7 mouse cellular contexts compared by ENCODE assay signal in genomic region chr2:85088716-85089646, GRCm38 (mm10). TPM values are rescaled to one million over a fixed set of nuclear protein-coding genes. Genes with fewer than 3 reads are reported as not detected.
DNase-seq lines count a peak whose midpoint lies in the region; ATAC-seq and TF ChIP-seq lines count a peak whose summit lies in the region.

No protein-coding gene starts in this region.

- ATAC-seq in heart, embryonic 12.5 days (ENCODE audit: insufficient number of reproducible peaks, low FRiP score): peak; percentile 79

- 0 out of 2 replicates have a peak overlapping the region, but pooled peaks have one; percentile 10 for H3K27ac ChIP-seq in heart, embryonic 12.5 days (ENCODE audit: poor library complexity, severe bottlenecking)

- H3K27me3 ChIP-seq in heart, embryonic 12.5 days (replicated peaks): no peaks in the 10 kb centered on the region

- TF ChIP-seq POLR2A in lung, adult 2 months (IDR thresholded peaks at IDR 0.05; ENCODE audit: borderline replicate concordance, extremely low read depth, low read depth, low read length): no peak

- no peak overlapping the region for H3K9ac ChIP-seq in heart, embryonic 12.5 days

- no peaks in the 10 kb centered on the region for H3K36me3 ChIP-seq in heart, embryonic 12.5 days

- H3K4me3 ChIP-seq in heart, embryonic 12.5 days: no peak overlapping the region
- no peak overlapping the region for H3K4me3 ChIP-seq in lung, adult 2 months (replicated peaks; ENCODE audit: extremely low read depth, low read depth, low read length)

- DNase-seq in urinary bladder, postnatal 14 days (ENCODE audit: low spot score): peak; percentile 47
- no peak for DNase-seq in urinary bladder, postnatal 25 days (ENCODE audit: low spot score)
- peak; percentile 85 for DNase-seq in lung, adult 2 months
- no peak for DNase-seq in B cell, adult 2 months
- DNase-seq in left cerebral cortex, adult 8-10 months (ENCODE audit: low spot score in 2 of 2): no peak
- DNase-seq in cerebellum, adult 18-20 months: no peak

- no peak overlapping the region for H3K4me2 ChIP-seq in heart, embryonic 12.5 days

- TF ChIP-seq CTCF in lung, adult 2 months (IDR thresholded peaks at IDR 0.05; ENCODE audit: insufficient read depth, low read length): no peak

- peaks cover 6% of the 10 kb centered on the region for H3K4me1 ChIP-seq in heart, embryonic 12.5 days (replicated peaks)
- H3K4me1 ChIP-seq in lung, adult 2 months (ENCODE audit: control insufficient read depth, insufficient read depth, low read length): peaks cover 7% of the 10 kb centered on the region

- 51% methylated on average over 11 of the region's 11 CpGs for WGBS in heart, embryonic 12.5 days
- WGBS in lung, adult 2 months: 39% methylated on average over 11 of the region's 11 CpGs

- no peaks in the 10 kb centered on the region for H3K9me3 ChIP-seq in heart, embryonic 12.5 days (replicated peaks)

RNA-seq across cellular contexts. Expression of gene Tnks1bp1, which starts 41.2 kb away (rescaled TPM):
- polyA plus RNA-seq in heart, embryonic 12.5 days (2016; fragmentation: Nextera tagmentation; extraction: Ambion mirVana): 33.2 and 36.6 TPM in 2 replicates
- 208 and 218 TPM in 2 replicates for polyA plus RNA-seq in lung, adult 2 months (2012; rRNA removed)
- total RNA-seq in left cerebral cortex, adult 8-10 months (2022): 100 to 1,000 TPM in 3 of 4 experiments, 10 to 100 TPM in 1; 96.3 to 122 (median 110) TPM

RNA-seq across cellular contexts. Expression of gene Aplnr, which starts 47.0 kb away (rescaled TPM):
- 8.5 and 8.6 TPM in 2 replicates for polyA plus RNA-seq in heart, embryonic 12.5 days (2016; fragmentation: Nextera tagmentation; extraction: Ambion mirVana)
- polyA plus RNA-seq in lung, adult 2 months (2012; rRNA removed): 62.0 and 66.0 TPM in 2 replicates
- under 1 TPM; 0.23 to 0.28 (median 0.27) TPM for total RNA-seq in left cerebral cortex, adult 8-10 months (2022)

RNA-seq across cellular contexts. Expression of gene P2rx3, which starts 51.7 kb away (rescaled TPM):
- 0.67 and 0.87 TPM in 2 replicates for polyA plus RNA-seq in heart, embryonic 12.5 days (2016; fragmentation: Nextera tagmentation; extraction: Ambion mirVana)
- polyA plus RNA-seq in lung, adult 2 months (2012; rRNA removed): 0.20 and 0.27 TPM in 2 replicates
- total RNA-seq in left cerebral cortex, adult 8-10 months (2022): 1 to 10 TPM; 1.7 to 3.3 (median 2.3) TPM

RNA-seq across cellular contexts. Expression of gene Ssrp1, which starts 51.9 kb away (rescaled TPM):
- polyA plus RNA-seq in heart, embryonic 12.5 days (2016; fragmentation: Nextera tagmentation; extraction: Ambion mirVana): 146 and 151 TPM in 2 replicates
- 72.9 and 97.8 TPM in 2 replicates for polyA plus RNA-seq in lung, adult 2 months (2012; rRNA removed)
- 100 to 1,000 TPM in 3 of 4 experiments, 10 to 100 TPM in 1; 99.9 to 112 (median 106) TPM for total RNA-seq in left cerebral cortex, adult 8-10 months (2022)

Comparison
In these comparisons a context has a peak if more than half of its experiments do, and no peak if none do; other contexts are left out.
1. DNase-seq: peak in urinary bladder, postnatal 14 days (single experiment) and lung, adult 2 months (single experiment); none in urinary bladder, postnatal 25 days (single experiment), B cell, adult 2 months (0 of 2), left cerebral cortex, adult 8-10 months (0 of 2) and cerebellum, adult 18-20 months (0 of 2).